Mouse (Mus musculus) embryonic stem cell, embryonic (primary cell): ENCODE results near the gene Il7r.
"Not testable (repeated sequence)": the region's sequence is repeated elsewhere in the genome, so short reads cannot be mapped to it uniquely, and the experiment has no call there.

ENCODE experiments used
- CTCF ChIA-PET, 4 experiments: fragments of 300-600 bp in 2 of 4; fragments of 350-600 bp in 2 of 4; sonication (Branson Sonifier 250); formaldehyde crosslinking; loops; one replicate each; lab custom pipeline; 2022; ENCODE audit warnings: inconsistent platforms in 2 of 4; lab: Charles Lee
- POLR2A ChIA-PET, 4 experiments: fragments of 300-600 bp in 2 of 4; fragments of 350-600 bp in 2 of 4; sonication (Branson Sonifier 250); formaldehyde crosslinking; loops; one replicate each; lab custom pipeline; 2022; ENCODE audit warnings: antibody characterized with exemption in 4 of 4, inconsistent platforms in 1 of 4; lab: Charles Lee

The Il7r gene

GRCm38 (mm10) chr15:9530076-9530475, at the start of gene Il7r:
Gene Il7r (minus strand): TSS chr15:9530176.
- CTCF ChIA-PET, result no interaction called here
- POLR2A ChIA-PET, result no interaction called here

- ChIA-PET POLR2A (no interaction called here), CTCF (no interaction called here)
Observed at GRCm38 (mm10) chr15:9577303-9577702, 47.3 kb upstream of the Il7r start.

- CTCF ChIA-PET, result interaction anchor here in 1 of 4 experiments (0.6 kb wide), 1 partner anchor 112 kb away, joined by 3 read pairs; no protein-coding TSS in a partner anchor
- POLR2A ChIA-PET, result no interaction called here
Observed at GRCm38 (mm10) chr15:9574796-9575195, 44.8 kb upstream of the Il7r start.

- CTCF ChIA-PET, result no interaction called here
- POLR2A ChIA-PET, result no interaction called here
Observed at GRCm38 (mm10) chr15:9573361-9573760, 43.4 kb upstream of the Il7r start.

- ChIA-PET POLR2A (no interaction called here), CTCF (no interaction called here)
Observed at GRCm38 (mm10) chr15:9572664-9573063, 42.7 kb upstream of the Il7r start.

GRCm38 (mm10) chr15:9571896-9572295, 41.9 kb upstream of the Il7r start:
- POLR2A ChIA-PET, result no interaction called here
- CTCF ChIA-PET, result no interaction called here

GRCm38 (mm10) chr15:9567316-9567715, 37.3 kb upstream of the Il7r start:
- ChIA-PET POLR2A (no interaction called here), CTCF (no interaction called here)

GRCm38 (mm10) chr15:9565396-9565795, 35.4 kb upstream of the Il7r start:
- ChIA-PET CTCF (no interaction called here), POLR2A (interaction anchor here in 1 of 4 experiments (1.5 kb wide), 1 partner anchor 15 kb away, joined by 3 read pairs; no protein-coding TSS in a partner anchor)

GRCm38 (mm10) chr15:9564156-9564555, 34.2 kb upstream of the Il7r start:
- ChIA-PET POLR2A (interaction anchor here in 1 of 4 experiments (1.5 kb wide), 1 partner anchor 16 kb away, joined by 3 read pairs; no protein-coding TSS in a partner anchor), CTCF (no interaction called here)

- POLR2A ChIA-PET, result not testable (repeated sequence)
Observed at GRCm38 (mm10) chr15:9557264-9557663, 27.3 kb upstream of the Il7r start.

GRCm38 (mm10) chr15:9548951-9549350, 19.0 kb upstream of the Il7r start:
- CTCF ChIA-PET, result no interaction called here

More at GRCm38 (mm10) chr15:9557264-9557663, 27.3 kb upstream of the Il7r start:
- CTCF ChIA-PET, result not testable (repeated sequence)

GRCm38 (mm10) chr15:9535200-9535599, 5.2 kb upstream of the Il7r start:
- CTCF ChIA-PET, result no interaction called here
- POLR2A ChIA-PET, result no interaction called here

More at GRCm38 (mm10) chr15:9548951-9549350, 19.0 kb upstream of the Il7r start:
- POLR2A ChIA-PET, result no interaction called here

GRCm38 (mm10) chr15:9533356-9533902, 3.5 kb upstream of the Il7r start:
- ChIA-PET CTCF (no interaction called here), POLR2A (no interaction called here)

GRCm38 (mm10) chr15:9529646-9530045, 330 bp downstream of the Il7r start:
- ChIA-PET CTCF (no interaction called here), POLR2A (no interaction called here)

GRCm38 (mm10) chr15:9528186-9528935, 1.6 kb downstream of the Il7r start:
- ChIA-PET POLR2A (interaction anchor here in 1 of 4 experiments (0.5 kb wide), 1 partner anchor 457 kb away, joined by 3 read pairs; the partner anchor contains the start of gene Nadk2), CTCF (no interaction called here)

- CTCF ChIA-PET, result no interaction called here
- POLR2A ChIA-PET, result no interaction called here
Observed at GRCm38 (mm10) chr15:9526412-9526811, 3.6 kb downstream of the Il7r start.

- POLR2A ChIA-PET, result no interaction called here
- CTCF ChIA-PET, result interaction anchor here in 1 of 4 experiments (0.7 kb wide), 1 partner anchor 400 kb away, joined by 3 read pairs; no protein-coding TSS in a partner anchor
Observed at GRCm38 (mm10) chr15:9524907-9525306, 5.1 kb downstream of the Il7r start.

- CTCF ChIA-PET, result no interaction called here
- POLR2A ChIA-PET, result no interaction called here
Observed at GRCm38 (mm10) chr15:9523956-9524355, 6.0 kb downstream of the Il7r start.

GRCm38 (mm10) chr15:9523059-9523458, 6.9 kb downstream of the Il7r start:
- POLR2A ChIA-PET, result interaction anchor here in 1 of 4 experiments (0.7 kb wide), 1 partner anchor 41 kb away, joined by 4 read pairs; no protein-coding TSS in a partner anchor
- CTCF ChIA-PET, result no interaction called here

GRCm38 (mm10) chr15:9492077-9492476, 37.9 kb downstream of the Il7r start:
- ChIA-PET POLR2A (no interaction called here), CTCF (no interaction called here)
